Mouse (Mus musculus) midbrain, embryonic 15.5 days (tissue): ENCODE results near the gene Espl1. TPM values are rescaled to one million over a fixed set of nuclear protein-coding genes. Genes with fewer than 3 reads are reported as not detected.
A peak's percentile ranks its signal among the peaks of the same experiment; 100 is the strongest.

ENCODE experiments used
- ATAC-seq: fragments of 200-750 bp; cut with Nextera tagmentation; replicated peaks from 2 replicates; pipeline ENCODE4 v1.8.0; 2017; ENCODE audit warnings: moderate TSS enrichment
- H3K27ac ChIP-seq: fragments of 300-500 bp; sonication (generic); 2 replicates; pipeline ENCODE4 v1.5.1; 2015; ENCODE audit warnings: mild to moderate bottlenecking, inconsistent platforms
- H3K27me3 ChIP-seq: fragments of 300-500 bp; sonication (generic); replicated peaks from 2 replicates; pipeline ENCODE4 v1.6.1; 2015; ENCODE audit warnings: inconsistent platforms
- H3K36me3 ChIP-seq: fragments of 300-500 bp; sonication (generic); replicated peaks from 2 replicates; pipeline ENCODE4 v1.6.1; 2015; ENCODE audit warnings: inconsistent platforms
- H3K4me1 ChIP-seq: fragments of 300-500 bp; sonication (generic); 2 replicates; pipeline ENCODE4 v1.6.1; 2015; ENCODE audit warnings: inconsistent platforms
- H3K4me2 ChIP-seq: fragments of 300-500 bp; sonication (generic); 2 replicates; pipeline ENCODE4 v1.6.1; 2015; ENCODE audit warnings: inconsistent platforms, mild to moderate bottlenecking, moderate library complexity
- H3K4me3 ChIP-seq: fragments of 300-500 bp; sonication (generic); 2 replicates; pipeline ENCODE4 v1.5.1; 2015; ENCODE audit warnings: mild to moderate bottlenecking, inconsistent platforms
- H3K9ac ChIP-seq: fragments of 300-500 bp; sonication (generic); 2 replicates; pipeline ENCODE4 v1.6.1; 2015; ENCODE audit warnings: mild to moderate bottlenecking, inconsistent platforms
- H3K9me3 ChIP-seq: fragments of 300-500 bp; sonication (generic); 2 replicates; pipeline ENCODE4 v1.6.1; 2016; ENCODE audit warnings: inconsistent platforms
- WGBS: fragments of 180-500 bp; shearing (Covaris S2); methylation state at CpG from one replicate; pipeline ENCODE4 v1.1.7; 2015; ENCODE audit warnings: mixed read lengths; 5-methylcytosine and 5-hydroxymethylcytosine counted together
- polyA plus RNA-seq: library from polyadenylated mRNA; unstranded; fragments of >200 nt; fragmentation: Nextera tagmentation; extraction: Ambion mirVana; gene quantifications from 2 replicates; pipeline ENCODE4 v1.2.1, GENCODE M21; 2015

Espl1 gene
- polyA plus RNA-seq, result 5.5 and 7.5 TPM in 2 replicates

DNA sequence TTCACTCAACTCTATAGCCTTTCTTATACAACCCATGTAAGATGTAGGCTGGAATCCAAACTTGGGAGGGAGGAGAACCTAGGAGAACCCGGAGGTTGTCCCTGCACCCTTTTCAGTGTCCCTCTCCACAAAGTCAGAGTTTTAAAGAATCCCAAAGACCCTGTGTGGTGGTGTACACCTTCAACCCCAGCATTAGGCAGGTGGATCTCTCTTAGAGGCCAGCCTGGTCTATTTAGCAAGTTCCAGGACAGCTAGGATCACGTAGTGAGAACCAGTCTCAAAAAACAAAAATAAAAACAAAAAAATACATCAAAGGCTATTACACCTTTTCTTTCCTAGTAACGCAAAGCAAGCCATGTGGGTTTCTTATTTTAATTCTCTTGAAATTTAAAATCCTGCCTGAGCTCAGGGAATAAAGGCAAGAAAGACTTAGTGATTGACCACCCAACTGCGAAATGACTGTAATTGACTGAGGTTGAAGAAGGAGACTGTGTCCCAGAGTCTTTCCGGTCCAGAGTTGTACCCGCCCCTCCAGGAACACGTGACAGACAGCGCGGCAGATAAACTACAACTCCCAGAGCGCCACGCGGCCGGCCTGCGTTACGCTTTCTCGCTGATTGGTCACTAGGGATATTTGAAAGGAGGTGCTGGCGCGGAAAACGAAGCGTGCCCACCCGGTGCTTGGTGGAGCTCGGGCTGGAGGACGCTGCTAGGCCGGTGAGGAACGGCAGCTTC is at the start of gene Espl1:
Gene Espl1, plus strand, starts transcription at position 634 of the 735 bp plus-strand sequence.
- Histone ChIP-seq H3K4me1 (peaks cover 8% of the 10 kb centered on the region), H3K4me2 (peak within 1 kb of the TSS; percentile 99), H3K9ac (peak within 1 kb of the TSS; percentile 37), H3K4me3 (peak within 1 kb of the TSS; percentile 55), H3K9me3 (no peaks in the 10 kb centered on the region), H3K36me3 (no peaks in the 10 kb centered on the region), H3K27ac (peak within 1 kb of the TSS; percentile 69), H3K27me3 (no peaks in the 10 kb centered on the region)
- ATAC-seq, result peak; percentile 99
- WGBS, result 7% methylated on average over 25 of the region's 25 CpGs

DNA sequence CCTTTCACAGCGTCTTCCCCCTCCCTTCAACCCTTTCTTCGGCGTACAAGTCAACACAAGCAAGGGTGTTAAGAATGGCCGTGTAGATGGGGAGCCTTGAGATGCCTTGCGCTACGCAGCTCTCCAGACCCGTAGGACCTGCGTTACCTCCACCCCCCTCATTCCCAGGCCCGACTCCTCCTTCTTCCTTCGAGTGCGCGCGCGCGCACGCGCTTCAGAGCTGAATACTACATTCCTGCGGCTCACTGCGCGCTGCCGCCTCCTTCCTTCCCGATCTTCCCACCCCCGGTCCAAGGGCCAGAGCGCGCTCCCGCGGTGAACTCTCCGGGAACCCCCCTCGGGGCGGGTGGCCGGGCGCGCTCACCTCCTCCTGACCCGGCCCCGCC is 49.2 kb upstream of the Espl1 start:
- peak; percentile 87 for ATAC-seq
- under 1% methylated on average over 30 of the region's 35 CpGs for WGBS
- H3K27me3 ChIP-seq, result peaks cover 70% of the 10 kb centered on the region

DNA sequence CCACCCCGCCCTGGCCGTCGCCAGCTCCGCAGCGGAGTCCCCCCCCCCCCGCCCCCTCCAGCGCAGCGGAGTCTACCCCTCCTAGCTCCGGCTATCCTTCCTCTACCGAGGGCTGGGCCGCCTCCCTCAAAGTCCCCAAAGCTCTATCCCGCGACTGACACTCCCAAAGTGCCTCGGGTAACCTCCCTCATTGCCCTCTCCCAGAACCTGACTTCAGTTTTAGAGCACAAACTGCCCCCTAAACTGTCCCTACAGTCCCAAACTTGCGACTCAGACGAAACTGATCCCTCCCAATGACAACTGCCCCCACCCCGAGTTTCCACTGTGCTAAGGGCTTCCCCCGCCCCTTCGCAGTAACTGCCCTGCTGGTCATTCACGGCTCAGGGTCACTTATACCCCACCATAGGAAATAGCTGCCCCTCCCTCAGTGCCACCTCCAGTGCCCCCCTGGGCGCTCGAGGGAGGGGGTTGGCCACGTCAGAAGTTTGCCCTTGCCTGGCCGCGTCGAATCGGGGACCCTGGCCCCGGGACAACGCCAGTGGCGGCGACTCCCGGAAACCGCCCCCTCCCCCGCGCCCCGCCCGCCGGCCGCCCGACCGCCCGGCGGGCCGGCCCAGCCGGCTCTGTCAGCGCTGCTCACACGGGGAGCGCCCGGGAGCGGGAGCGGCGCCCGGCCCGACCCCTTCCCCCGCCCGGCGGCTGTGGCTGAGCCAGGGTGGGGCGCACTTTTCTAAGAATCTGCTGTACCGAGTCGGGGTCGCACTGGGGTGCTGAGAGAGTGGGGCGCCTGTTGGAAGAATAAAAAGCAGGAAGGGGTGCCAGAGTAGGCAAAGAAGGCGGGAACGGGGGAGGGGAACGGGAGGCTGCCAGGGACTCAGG is 48.6 kb upstream of the Espl1 start:
- H3K4me1 ChIP-seq, result peaks cover 36% of the 10 kb centered on the region

More for the DNA sequence above, 49.2 kb upstream of the Espl1 start:
- Histone ChIP-seq H3K9ac (peak overlapping the region; percentile 43), H3K4me2 (peak overlapping the region; percentile 99), H3K4me3 (peak overlapping the region; percentile 61), H3K4me1 (peaks cover 36% of the 10 kb centered on the region), H3K9me3 (no peaks in the 10 kb centered on the region), H3K27ac (peak overlapping the region; percentile 77), H3K36me3 (no peaks in the 10 kb centered on the region)

DNA sequence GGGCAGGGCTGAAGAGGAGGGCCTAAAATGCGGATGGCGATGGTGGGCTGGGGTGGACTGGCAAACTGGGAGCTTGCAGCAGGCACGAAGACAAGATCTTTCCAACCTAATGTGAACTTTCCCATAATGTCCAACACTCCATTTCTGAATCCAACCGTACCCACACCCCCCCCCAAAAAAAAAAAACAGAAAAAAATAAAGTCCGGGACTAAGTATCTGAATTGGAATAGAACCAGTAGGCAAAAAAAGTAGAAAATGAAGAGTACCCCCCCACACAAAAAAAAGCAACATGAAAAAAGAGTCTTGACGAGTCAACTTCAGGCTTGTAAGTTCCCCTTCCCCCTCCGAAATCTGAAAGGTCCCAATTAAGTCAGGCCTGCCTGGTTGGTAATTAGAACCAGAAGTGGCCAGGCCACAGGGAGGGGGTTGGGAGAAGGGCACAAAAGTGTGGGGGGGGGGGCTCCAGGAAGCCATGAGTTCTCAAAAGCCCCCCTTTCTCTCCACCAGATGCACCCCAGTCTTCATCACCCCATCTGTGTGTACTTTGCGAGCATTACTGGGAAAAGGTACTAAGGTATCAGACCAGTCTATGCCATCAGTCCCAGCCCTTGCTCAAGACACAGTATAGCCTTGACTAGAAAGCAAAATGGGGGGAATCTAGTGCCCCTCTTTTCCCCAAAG is 47.8 kb upstream of the Espl1 start:
- peaks cover 57% of the 10 kb centered on the region for H3K27me3 ChIP-seq
- no peak for ATAC-seq
- 0 out of 2 replicates have a peak overlapping the region, but pooled peaks have one; percentile 43 for H3K9ac ChIP-seq
- peak overlapping the region; percentile 99 for H3K4me2 ChIP-seq
- peak overlapping the region; percentile 77 for H3K27ac ChIP-seq
- peak overlapping the region; percentile 61 for H3K4me3 ChIP-seq
- H3K4me1 ChIP-seq, result peaks cover 35% of the 10 kb centered on the region
- WGBS, result 7% methylated on average over 8 of the region's 8 CpGs
- no peaks in the 10 kb centered on the region for H3K36me3 ChIP-seq
- no peaks in the 10 kb centered on the region for H3K9me3 ChIP-seq

More for the DNA sequence above, 48.6 kb upstream of the Espl1 start:
- Histone ChIP-seq H3K27ac (peak overlapping the region; percentile 77), H3K9ac (peak overlapping the region; percentile 43), H3K27me3 (peaks cover 65% of the 10 kb centered on the region), H3K9me3 (no peaks in the 10 kb centered on the region), H3K4me2 (peak overlapping the region; percentile 99), H3K4me3 (peak overlapping the region; percentile 61), H3K36me3 (no peaks in the 10 kb centered on the region)
- 1% methylated on average over 56 of the region's 65 CpGs for WGBS
- ATAC-seq, result peak; percentile 37; the same call in 1 of the 2 replicates

DNA sequence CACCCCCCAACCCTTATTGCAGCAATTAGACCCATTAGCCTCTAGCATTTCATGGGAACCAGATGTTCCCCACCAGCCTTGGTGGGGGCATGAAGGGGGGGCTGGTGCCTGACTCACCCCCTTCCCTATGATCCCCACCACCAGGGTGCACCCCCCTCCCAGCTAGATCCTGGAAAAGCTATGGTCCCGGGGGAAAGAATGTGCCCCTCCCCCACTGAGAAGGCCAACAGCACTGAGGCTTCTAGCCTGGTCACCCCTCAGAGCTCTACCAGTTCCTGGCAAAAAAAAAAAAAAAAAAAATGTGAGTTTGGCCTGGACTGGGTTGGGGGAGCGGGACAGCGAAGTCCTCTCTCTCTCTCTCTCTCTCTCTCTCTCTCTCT is 47.3 kb upstream of the Espl1 start:
- peaks cover 30% of the 10 kb centered on the region for H3K4me1 ChIP-seq
- H3K27ac ChIP-seq, result 0 out of 2 replicates have a peak overlapping the region, but pooled peaks have one; percentile 8
- no peak overlapping the region for H3K4me3 ChIP-seq
- no peaks in the 10 kb centered on the region for H3K36me3 ChIP-seq
- H3K27me3 ChIP-seq, result peaks cover 52% of the 10 kb centered on the region
- H3K9me3 ChIP-seq, result no peaks in the 10 kb centered on the region
- 0% methylated on average over 1 of the region's 3 CpGs for WGBS
- peak overlapping the region; percentile 99; the same call in 1 of the 2 replicates for H3K4me2 ChIP-seq
- no peak for ATAC-seq
- no peak overlapping the region for H3K9ac ChIP-seq

DNA sequence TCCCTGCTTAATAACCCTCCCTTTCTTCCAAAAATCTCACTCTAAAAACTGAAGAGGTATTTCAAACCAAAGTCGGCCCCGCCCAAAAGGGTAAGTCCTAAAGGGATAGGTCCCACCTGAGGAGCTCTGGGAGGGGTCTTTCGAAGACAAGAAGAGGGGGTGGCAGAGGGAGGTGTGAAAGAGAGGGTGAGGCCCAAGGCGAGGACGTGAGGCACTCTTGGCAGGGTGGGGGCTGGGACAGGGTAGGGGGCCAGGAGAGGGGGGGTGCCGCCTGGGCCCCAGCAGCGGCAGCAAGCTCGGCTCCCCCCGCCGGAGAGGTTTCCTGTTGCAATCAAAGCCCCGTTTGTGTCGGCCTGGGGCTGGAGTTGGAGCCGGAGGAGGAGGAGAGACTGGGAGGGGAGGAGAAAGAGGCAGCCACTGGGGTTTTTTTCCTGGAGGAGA is 46.8 kb upstream of the Espl1 start:
- Histone ChIP-seq H3K36me3 (no peaks in the 10 kb centered on the region), H3K27ac (no peak overlapping the region), H3K4me3 (no peak overlapping the region), H3K9ac (no peak overlapping the region), H3K4me2 (peak overlapping the region; percentile 8; the same call in 1 of the 2 replicates), H3K27me3 (peaks cover 47% of the 10 kb centered on the region), H3K9me3 (no peaks in the 10 kb centered on the region), H3K4me1 (peaks cover 30% of the 10 kb centered on the region)
- WGBS, result 3% methylated on average over 13 of the region's 13 CpGs
- ATAC-seq, result no peak

DNA sequence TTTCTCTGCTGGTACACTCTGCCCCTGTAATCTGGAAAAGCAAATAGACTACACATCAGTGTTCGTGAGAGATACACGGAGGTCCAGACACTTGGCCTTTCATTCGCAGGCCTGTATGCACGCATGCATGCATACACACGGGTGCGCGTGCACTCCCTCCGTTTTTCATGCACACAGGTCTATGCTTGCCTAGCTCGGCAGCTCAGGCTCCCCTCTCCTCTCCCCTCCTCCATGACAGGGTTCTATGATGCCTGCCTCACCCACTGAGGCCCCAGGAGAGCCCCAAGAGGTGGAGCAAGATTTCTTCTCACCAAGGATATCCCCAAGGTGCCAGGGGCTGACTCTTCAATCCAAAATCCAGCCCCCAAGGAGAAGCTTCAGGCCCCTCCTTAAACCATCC is 46.1 kb upstream of the Espl1 start:
- WGBS, result 52% methylated on average over 9 of the region's 9 CpGs
- Histone ChIP-seq H3K4me2 (no peak overlapping the region), H3K4me1 (peaks cover 26% of the 10 kb centered on the region), H3K27me3 (peaks cover 41% of the 10 kb centered on the region), H3K4me3 (no peak overlapping the region), H3K9ac (no peak overlapping the region), H3K36me3 (no peaks in the 10 kb centered on the region), H3K27ac (no peak overlapping the region), H3K9me3 (no peaks in the 10 kb centered on the region)
- ATAC-seq, result no peak

DNA sequence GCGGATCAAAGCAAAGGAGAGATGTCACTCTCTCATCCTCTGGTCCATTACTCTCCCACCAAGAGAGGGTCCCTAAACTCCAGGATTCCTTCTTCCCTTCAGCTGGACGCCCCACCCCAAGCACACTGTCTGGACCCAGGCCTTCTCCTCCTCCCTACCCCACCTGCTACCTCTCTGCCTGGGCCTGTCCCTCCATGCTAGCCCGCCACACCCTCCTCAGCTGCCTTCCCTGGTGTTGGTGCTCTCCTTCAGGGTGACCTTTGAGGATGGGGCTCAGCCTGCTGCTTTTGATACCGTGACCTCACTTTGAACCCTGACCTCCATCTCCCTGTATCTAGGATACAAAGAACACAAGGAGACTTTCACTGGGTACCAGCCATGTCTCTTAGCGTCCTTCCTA is 45.5 kb upstream of the Espl1 start:
- Histone ChIP-seq H3K9ac (no peak overlapping the region), H3K36me3 (no peaks in the 10 kb centered on the region), H3K9me3 (no peaks in the 10 kb centered on the region), H3K4me2 (no peak overlapping the region), H3K27ac (no peak overlapping the region), H3K4me3 (no peak overlapping the region), H3K27me3 (peaks cover 40% of the 10 kb centered on the region), H3K4me1 (peaks cover 21% of the 10 kb centered on the region)
- 56% methylated on average over 5 of the region's 5 CpGs for WGBS
- ATAC-seq, result no peak

DNA sequence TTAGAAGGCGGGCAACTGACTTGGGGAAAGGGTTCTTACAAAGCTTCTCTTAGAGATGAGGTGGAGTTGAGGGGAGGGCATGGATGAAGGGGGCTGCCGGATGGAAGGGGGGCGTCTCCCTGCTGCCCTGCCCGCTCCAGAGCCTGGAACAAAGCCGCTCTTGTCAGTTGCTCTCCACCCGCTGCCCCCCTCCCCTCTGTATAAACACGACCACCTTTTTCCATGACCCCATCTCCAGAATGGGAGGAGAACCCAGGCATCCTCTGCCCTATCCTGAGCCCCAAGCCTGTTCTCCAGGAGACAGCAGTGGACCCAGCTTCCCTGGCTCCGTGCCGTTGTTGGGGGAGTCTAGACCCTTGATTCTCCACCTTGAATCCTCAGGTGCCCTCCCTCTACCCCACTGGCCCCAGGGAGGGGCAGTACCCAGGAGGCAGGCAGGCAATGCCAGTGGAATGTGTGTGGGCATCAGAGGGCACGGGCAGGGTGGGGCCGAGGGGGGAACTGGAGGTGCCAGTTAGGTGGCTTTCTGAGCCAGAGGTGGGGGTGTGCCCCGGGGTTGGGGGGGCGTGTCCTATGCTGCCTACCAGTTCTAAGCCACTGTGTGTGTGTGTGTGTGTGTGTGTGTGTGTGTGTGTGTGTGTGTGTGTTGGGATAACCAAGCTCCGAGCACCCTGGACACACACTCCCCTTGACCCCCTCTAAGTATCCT is 40.4 kb upstream of the Espl1 start:
- no peak overlapping the region for H3K9ac ChIP-seq
- H3K27me3 ChIP-seq, result peaks cover 43% of the 10 kb centered on the region
- no peak overlapping the region for H3K4me3 ChIP-seq
- peaks cover 19% of the 10 kb centered on the region for H3K4me1 ChIP-seq
- no peak overlapping the region for H3K27ac ChIP-seq
- 46% methylated on average over 14 of the region's 14 CpGs for WGBS
- no peak for ATAC-seq
- no peaks in the 10 kb centered on the region for H3K36me3 ChIP-seq
- no peak overlapping the region for H3K4me2 ChIP-seq
- no peaks in the 10 kb centered on the region for H3K9me3 ChIP-seq

DNA sequence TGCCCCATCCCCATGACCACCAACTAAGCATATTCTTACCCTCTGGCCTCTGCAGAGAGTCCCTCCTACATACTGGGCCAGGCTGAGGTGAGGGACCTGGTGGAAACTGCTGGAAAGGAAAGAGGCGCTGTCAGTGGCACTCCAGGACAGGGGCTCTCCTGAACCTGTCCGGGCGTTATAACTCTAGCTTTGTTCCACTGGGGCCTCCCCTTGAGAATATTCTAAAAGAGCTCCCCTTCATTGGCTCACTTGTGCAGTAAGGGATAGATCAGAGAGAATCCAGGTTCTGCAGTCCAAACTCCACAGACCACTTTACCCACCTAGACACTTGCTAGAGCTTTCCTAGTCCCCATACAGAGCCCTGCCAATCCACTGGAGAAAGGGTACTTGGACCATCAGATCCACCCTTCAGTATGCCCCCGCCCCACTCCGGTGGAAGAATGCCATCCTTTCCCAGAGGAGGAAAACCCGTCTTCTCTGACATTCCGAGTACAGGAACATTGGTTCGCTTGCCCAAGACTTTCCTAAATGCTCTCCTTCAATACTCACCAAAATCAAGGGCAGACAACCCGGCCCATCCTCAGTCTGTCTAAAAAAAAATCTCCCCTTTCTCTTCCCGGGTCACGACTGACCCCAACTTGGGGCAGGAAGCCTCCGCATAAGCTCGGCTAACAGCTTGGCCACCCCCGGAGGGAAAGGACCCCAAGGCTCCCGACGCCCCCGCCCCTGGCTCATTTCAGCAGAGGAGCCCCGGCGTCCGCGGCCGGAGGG is 39.5 kb upstream of the Espl1 start:
- ATAC-seq, result no peak
- no peak overlapping the region for H3K27ac ChIP-seq
- 7% methylated on average over 22 of the region's 22 CpGs for WGBS
- H3K27me3 ChIP-seq, result peaks cover 34% of the 10 kb centered on the region
- H3K36me3 ChIP-seq, result no peaks in the 10 kb centered on the region
- peak overlapping the region; percentile 90 for H3K4me2 ChIP-seq
- peaks cover 19% of the 10 kb centered on the region for H3K4me1 ChIP-seq
- H3K4me3 ChIP-seq, result peak overlapping the region; percentile 51
- peak overlapping the region; percentile 37 for H3K9ac ChIP-seq
- no peaks in the 10 kb centered on the region for H3K9me3 ChIP-seq
